Mouse (Mus musculus) forebrain, embryonic 10.5 days (tissue): ENCODE results near the gene Pole4. TPM values are rescaled to one million over a fixed set of nuclear protein-coding genes. Genes with fewer than 3 reads are reported as not detected.

Source experiments
- DNase-seq: peaks from one replicate; pipeline ENCODE4 v3.0.0-alpha.2; 2017; ENCODE audit warnings: low spot score; ENCODE audit errors: extremely low spot score
- H3K27ac ChIP-seq: fragments of 300-500 bp; sonication (generic); 2 replicates; pipeline ENCODE4 v1.5.1; 2016; ENCODE audit warnings: mild to moderate bottlenecking
- H3K27me3 ChIP-seq: fragments of 300-500 bp; sonication (generic); 2 replicates; pipeline ENCODE4 v1.6.1; 2016; ENCODE audit warnings: mild to moderate bottlenecking; ENCODE audit not compliant: poor library complexity, severe bottlenecking
- H3K36me3 ChIP-seq: fragments of 300-500 bp; sonication (generic); replicated peaks from 2 replicates; pipeline ENCODE4 v1.6.1; 2016; ENCODE audit warnings: mild to moderate bottlenecking, moderate library complexity
- H3K4me1 ChIP-seq: fragments of 300-500 bp; sonication (generic); 2 replicates; pipeline ENCODE4 v1.6.1; 2016
- H3K4me3 ChIP-seq: fragments of 300-500 bp; sonication (generic); 2 replicates; pipeline ENCODE4 v1.5.1; 2016; ENCODE audit warnings: mild to moderate bottlenecking, moderate library complexity
- H3K9me3 ChIP-seq: fragments of 300-500 bp; sonication (generic); 2 replicates; pipeline ENCODE4 v1.6.1; 2016; ENCODE audit warnings: mild to moderate bottlenecking, moderate library complexity
- WGBS: fragments of 180-500 bp; shearing (Covaris S2); methylation state at CpG from one replicate; pipeline ENCODE4 v1.1.7; 2016; 5-methylcytosine and 5-hydroxymethylcytosine counted together
- polyA plus RNA-seq: library from polyadenylated mRNA; unstranded; fragments of >200 nt; fragmentation: Nextera tagmentation; extraction: Ambion mirVana; gene quantifications from 2 replicates; pipeline ENCODE4 v1.2.1, GENCODE M21; 2016

Pole4 gene
- polyA plus RNA-seq = 92.5 and 99.7 TPM in 2 replicates

GRCm38 (mm10) chr6:82705221-82705620, at the start of gene Pole4:
Pole4 (minus strand) TSS chr6:82705365.
- H3K27ac ChIP-seq = no peak within 1 kb of the TSS
- no peaks in the 10 kb centered on the region for H3K9me3 ChIP-seq
- no peak for DNase-seq
- 87% methylated on average over 5 of the region's 5 CpGs for WGBS
- no peaks in the 10 kb centered on the region for H3K36me3 ChIP-seq
- H3K4me1 ChIP-seq = peaks cover 7% of the 10 kb centered on the region
- H3K4me3 ChIP-seq = no peak within 1 kb of the TSS
- peaks cover 17% of the 10 kb centered on the region for H3K27me3 ChIP-seq

- Histone ChIP-seq H3K9me3 (no peaks in the 10 kb centered on the region), H3K27ac (no peak overlapping the region), H3K4me3 (no peak overlapping the region), H3K27me3 (no peaks in the 10 kb centered on the region), H3K4me1 (no peaks in the 10 kb centered on the region), H3K36me3 (peaks cover 95% of the 10 kb centered on the region)
- WGBS = 91% methylated on average over 6 of the region's 6 CpGs
- no peak for DNase-seq
Measured at GRCm38 (mm10) chr6:82754769-82755168, 49.6 kb upstream of the Pole4 start.

GRCm38 (mm10) chr6:82753638-82754361, 48.6 kb upstream of the Pole4 start:
- H3K9me3 ChIP-seq = no peaks in the 10 kb centered on the region
- H3K36me3 ChIP-seq = peaks cover 95% of the 10 kb centered on the region
- H3K27me3 ChIP-seq = no peaks in the 10 kb centered on the region
- H3K4me1 ChIP-seq = no peaks in the 10 kb centered on the region
- no peak overlapping the region for H3K27ac ChIP-seq
- no peak for DNase-seq
- WGBS = 92% methylated on average over 14 of the region's 14 CpGs
- H3K4me3 ChIP-seq = no peak overlapping the region

- Histone ChIP-seq H3K9me3 (no peaks in the 10 kb centered on the region), H3K27me3 (no peaks in the 10 kb centered on the region), H3K36me3 (peaks cover 95% of the 10 kb centered on the region), H3K27ac (no peak overlapping the region), H3K4me3 (no peak overlapping the region), H3K4me1 (no peaks in the 10 kb centered on the region)
- 90% methylated on average over 11 of the region's 11 CpGs for WGBS
- no peak for DNase-seq
Measured at GRCm38 (mm10) chr6:82753061-82753460, 47.9 kb upstream of the Pole4 start.

- Histone ChIP-seq H3K4me3 (no peak overlapping the region), H3K36me3 (peaks cover 93% of the 10 kb centered on the region), H3K4me1 (no peaks in the 10 kb centered on the region), H3K27ac (no peak overlapping the region), H3K27me3 (no peaks in the 10 kb centered on the region), H3K9me3 (no peaks in the 10 kb centered on the region)
- WGBS = 96% methylated on average over 7 of the region's 7 CpGs
- DNase-seq = no peak
Measured at GRCm38 (mm10) chr6:82751791-82752190, 46.6 kb upstream of the Pole4 start.

- Histone ChIP-seq H3K4me3 (no peak overlapping the region), H3K27ac (no peak overlapping the region), H3K27me3 (no peaks in the 10 kb centered on the region), H3K9me3 (no peaks in the 10 kb centered on the region), H3K4me1 (no peaks in the 10 kb centered on the region), H3K36me3 (peaks cover 93% of the 10 kb centered on the region)
- 94% methylated on average over 11 of the region's 11 CpGs for WGBS
- DNase-seq = no peak
Measured at GRCm38 (mm10) chr6:82751031-82751430, 45.9 kb upstream of the Pole4 start.

- no peak overlapping the region for H3K4me3 ChIP-seq
Measured at GRCm38 (mm10) chr6:82750063-82750462, 44.9 kb upstream of the Pole4 start.

GRCm38 (mm10) chr6:82748106-82748672, 43.0 kb upstream of the Pole4 start:
- Histone ChIP-seq H3K27ac (no peak overlapping the region), H3K4me3 (no peak overlapping the region), H3K4me1 (no peaks in the 10 kb centered on the region), H3K9me3 (no peaks in the 10 kb centered on the region), H3K36me3 (peaks cover 93% of the 10 kb centered on the region), H3K27me3 (no peaks in the 10 kb centered on the region)
- DNase-seq = no peak
- 95% methylated on average over 9 of the region's 9 CpGs for WGBS

More at GRCm38 (mm10) chr6:82750063-82750462, 44.9 kb upstream of the Pole4 start:
- 50% methylated on average over 2 of the region's 2 CpGs for WGBS
- no peaks in the 10 kb centered on the region for H3K9me3 ChIP-seq
- H3K36me3 ChIP-seq = peaks cover 93% of the 10 kb centered on the region
- no peaks in the 10 kb centered on the region for H3K27me3 ChIP-seq
- no peak overlapping the region for H3K27ac ChIP-seq
- no peak for DNase-seq
- no peaks in the 10 kb centered on the region for H3K4me1 ChIP-seq

- Histone ChIP-seq H3K4me3 (no peak overlapping the region), H3K9me3 (no peaks in the 10 kb centered on the region), H3K36me3 (peaks cover 98% of the 10 kb centered on the region), H3K27ac (no peak overlapping the region), H3K4me1 (no peaks in the 10 kb centered on the region), H3K27me3 (no peaks in the 10 kb centered on the region)
- WGBS = 85% methylated on average over 5 of the region's 5 CpGs
- DNase-seq = no peak
Measured at GRCm38 (mm10) chr6:82747085-82747484, 41.9 kb upstream of the Pole4 start.

- peaks cover 93% of the 10 kb centered on the region for H3K36me3 ChIP-seq
- H3K4me1 ChIP-seq = no peaks in the 10 kb centered on the region
- H3K4me3 ChIP-seq = no peak overlapping the region
- H3K27me3 ChIP-seq = no peaks in the 10 kb centered on the region
- 93% methylated on average over 9 of the region's 9 CpGs for WGBS
- no peaks in the 10 kb centered on the region for H3K9me3 ChIP-seq
- H3K27ac ChIP-seq = no peak overlapping the region
- no peak for DNase-seq
Measured at GRCm38 (mm10) chr6:82744553-82744952, 39.4 kb upstream of the Pole4 start.

- no peak for DNase-seq
- Histone ChIP-seq H3K36me3 (peaks cover 95% of the 10 kb centered on the region), H3K27ac (no peak overlapping the region), H3K4me1 (no peaks in the 10 kb centered on the region), H3K27me3 (no peaks in the 10 kb centered on the region), H3K4me3 (no peak overlapping the region), H3K9me3 (no peaks in the 10 kb centered on the region)
- WGBS = 85% methylated on average over 5 of the region's 5 CpGs
Measured at GRCm38 (mm10) chr6:82741518-82741880, 36.3 kb upstream of the Pole4 start.

- Histone ChIP-seq H3K9me3 (no peaks in the 10 kb centered on the region), H3K4me1 (no peaks in the 10 kb centered on the region), H3K27ac (no peak overlapping the region), H3K4me3 (no peak overlapping the region), H3K36me3 (peaks cover 95% of the 10 kb centered on the region), H3K27me3 (no peaks in the 10 kb centered on the region)
- WGBS = 89% methylated on average over 8 of the region's 8 CpGs
- no peak for DNase-seq
Measured at GRCm38 (mm10) chr6:82740868-82741517, 35.8 kb upstream of the Pole4 start.

- no peak overlapping the region for H3K27ac ChIP-seq
- H3K4me1 ChIP-seq = no peaks in the 10 kb centered on the region
- H3K36me3 ChIP-seq = peaks cover 95% of the 10 kb centered on the region
- H3K9me3 ChIP-seq = no peaks in the 10 kb centered on the region
- peak; percentile 49 for DNase-seq
- WGBS = 43% methylated on average over 6 of the region's 6 CpGs
- no peak overlapping the region for H3K4me3 ChIP-seq
- no peaks in the 10 kb centered on the region for H3K27me3 ChIP-seq
Measured at GRCm38 (mm10) chr6:82740269-82740668, 35.1 kb upstream of the Pole4 start.
